Mouse (Mus musculus) frontal cortex, postnatal 25 days (tissue): ENCODE data around the gene Acbd7.

Experiments used
- DNase-seq, 2 experiments: peaks; one replicate each; pipeline ENCODE4 v3.0.0; 2022; ENCODE audit warnings: low spot score in 2 of 2

The Acbd7 gene

GRCm38 (mm10) chr2:3387105-3387860 is 51.3 kb downstream of the Acbd7 start:
- DNase-seq = no peak
